Mouse (Mus musculus) kidney, postnatal 25 days (tissue): ENCODE results near the gene Babam2.

Experiments
- DNase-seq, 2 experiments: peaks; one replicate each; pipeline ENCODE4 v3.0.0; 2021; ENCODE audit warnings: mixed read lengths in 2 of 2

The Babam2 gene

GRCm38 (mm10) chr5:32086526-32087090 lies 389.1 kb downstream of the Babam2 start:
- peak; percentile 58 to 77 for DNase-seq

- no peak for DNase-seq
Observed at GRCm38 (mm10) chr5:32089481-32089880, 392.0 kb downstream of the Babam2 start.

- peak in 1 of 2 experiments; percentile 40 for DNase-seq
Observed at GRCm38 (mm10) chr5:32092281-32092680, 394.8 kb downstream of the Babam2 start.

- no peak for DNase-seq
Observed at GRCm38 (mm10) chr5:32098691-32099090, 401.2 kb downstream of the Babam2 start.

- DNase-seq = peak; percentile 48 to 63
Observed at GRCm38 (mm10) chr5:32102484-32102883, 405.0 kb downstream of the Babam2 start.

- DNase-seq = peak; percentile 20 to 48
Observed at GRCm38 (mm10) chr5:32102971-32103431, 405.5 kb downstream of the Babam2 start.

- DNase-seq = no peak
Observed at GRCm38 (mm10) chr5:32103545-32103944, 406.1 kb downstream of the Babam2 start.

GRCm38 (mm10) chr5:32104119-32104990 lies 406.9 kb downstream of the Babam2 start:
- no peak for DNase-seq

- no peak for DNase-seq
Observed at GRCm38 (mm10) chr5:32106473-32107140, 409.1 kb downstream of the Babam2 start.

GRCm38 (mm10) chr5:32110651-32111050 lies 413.2 kb downstream of the Babam2 start:
- no peak for DNase-seq

- no peak for DNase-seq
Observed at GRCm38 (mm10) chr5:32112206-32112916, 414.9 kb downstream of the Babam2 start.

GRCm38 (mm10) chr5:32120901-32121376 lies 423.5 kb downstream of the Babam2 start:
- DNase-seq = peak; percentile 21 to 72

GRCm38 (mm10) chr5:32121936-32122335 lies 424.5 kb downstream of the Babam2 start:
- DNase-seq = no peak

GRCm38 (mm10) chr5:32122363-32122762 lies 424.9 kb downstream of the Babam2 start:
- no peak for DNase-seq

GRCm38 (mm10) chr5:32124957-32125356 lies 427.5 kb downstream of the Babam2 start:
- DNase-seq = no peak

GRCm38 (mm10) chr5:32127226-32127625 lies 429.7 kb downstream of the Babam2 start:
- no peak for DNase-seq

GRCm38 (mm10) chr5:32127927-32128326 lies 430.4 kb downstream of the Babam2 start:
- DNase-seq = no peak

GRCm38 (mm10) chr5:32132971-32133501 lies 435.6 kb downstream of the Babam2 start:
- DNase-seq = peak; percentile 52 to 74

- peak; percentile 69 to 88 for DNase-seq
Observed at GRCm38 (mm10) chr5:32133549-32134004, 436.1 kb downstream of the Babam2 start.

- DNase-seq = peak; percentile 52 to 81
Observed at GRCm38 (mm10) chr5:32134051-32134732, 436.7 kb downstream of the Babam2 start.
